Mouse (Mus musculus) fibroblast of lung, adult 2 months (primary cell): ENCODE measurements at regions not wholly inside any gene's neighbourhood (a gene's known extent, or its start where the extent isn't known, plus 50 kb on each side); places are given as distances from the start of the nearest gene placed in this dataset.
A peak's percentile ranks its signal among the peaks of the same experiment; 100 is the strongest.

Experiments used
- DNase-seq: peaks from one replicate; pipeline ENCODE4 v3.0.0-alpha.2; 2011; ENCODE audit warnings: low read depth

GRCm38 (mm10) chr3:110366151-110366550 lies 115.4 kb upstream of the Prmt6 start:
- DNase-seq, result no peak

- DNase-seq, result no peak
Observed at GRCm38 (mm10) chr3:110361900-110362299, 111.1 kb upstream of the Prmt6 start.

GRCm38 (mm10) chr3:110356822-110357594 lies 106.2 kb upstream of the Prmt6 start:
- DNase-seq, result no peak

- no peak for DNase-seq
Observed at GRCm38 (mm10) chr3:110353654-110354053, 102.9 kb upstream of the Prmt6 start.

GRCm38 (mm10) chr3:110350075-110350474 lies 99.3 kb upstream of the Prmt6 start:
- no peak for DNase-seq

- DNase-seq, result no peak
Observed at GRCm38 (mm10) chr3:110349446-110349845, 98.6 kb upstream of the Prmt6 start.

GRCm38 (mm10) chr3:110344846-110345245 lies 94.0 kb upstream of the Prmt6 start:
- no peak for DNase-seq

- no peak for DNase-seq
Observed at GRCm38 (mm10) chr3:110340067-110340466, 89.3 kb upstream of the Prmt6 start.

GRCm38 (mm10) chr3:110339026-110339606 lies 88.3 kb upstream of the Prmt6 start:
- no peak for DNase-seq

- no peak for DNase-seq
Observed at GRCm38 (mm10) chr3:110329175-110329574, 78.4 kb upstream of the Prmt6 start.

GRCm38 (mm10) chr3:110310270-110310669 lies 59.5 kb upstream of the Prmt6 start:
- DNase-seq, result no peak

GRCm38 (mm10) chr3:110303166-110303565 lies 52.4 kb upstream of the Prmt6 start:
- DNase-seq, result peak; percentile 17
